Comparison of ENCODE assay signal across 20 mouse cellular contexts in genomic region chr2:162172529-162172928, GRCm38 (mm10).
"Had no signal": no experiment of that assay in that cellular context is flagged by ENCODE, and none has a peak within 500 bp of the region (broad histone marks: within the 10 kb centered on the region; RNA-seq: fewer than 3 reads in every experiment).

No protein-coding gene starts in this region.

- H3K4me2 ChIP-seq: limb, embryonic 12.5 days; limb, embryonic 15.5 days; liver, embryonic 12.5 days; liver, embryonic 15.5 days; midbrain, embryonic 12.5 days; midbrain, embryonic 15.5 days; neural tube, embryonic 12.5 days; neural tube, embryonic 15.5 days had no signal

- H3K4me3 ChIP-seq: limb, embryonic 12.5 days; limb, embryonic 15.5 days; liver, embryonic 12.5 days; liver, embryonic 15.5 days; midbrain, embryonic 12.5 days; midbrain, embryonic 15.5 days; neural tube, embryonic 12.5 days; neural tube, embryonic 15.5 days had no signal

- H3K27me3 ChIP-seq: limb, embryonic 12.5 days; limb, embryonic 15.5 days; liver, embryonic 12.5 days; liver, embryonic 15.5 days; midbrain, embryonic 12.5 days; midbrain, embryonic 15.5 days; neural tube, embryonic 12.5 days; neural tube, embryonic 15.5 days had no signal

- H3K9me3 ChIP-seq: limb, embryonic 12.5 days; limb, embryonic 15.5 days; liver, embryonic 15.5 days; midbrain, embryonic 12.5 days; midbrain, embryonic 15.5 days; neural tube, embryonic 12.5 days; neural tube, embryonic 15.5 days had no signal

- ATAC-seq: hindbrain, postnatal 0 days; inflammation-experienced regulatory T-cells, adult 6 months; intestine, embryonic 16.5 days; liver, embryonic 12.5 days; midbrain, embryonic 15.5 days had no signal

- DNase-seq: kidney, postnatal 25 days; left cerebral cortex, postnatal 4 days; lung, adult 2 months; lung, postnatal 14 days; lung, postnatal 4 days; right cerebral cortex, adult 18-20 months; right cerebral cortex, postnatal 14 days; right cerebral cortex, postnatal 4 days; thymus, postnatal 36 days had no signal

- H3K27ac ChIP-seq: hindbrain, postnatal 0 days; limb, embryonic 12.5 days; limb, embryonic 15.5 days; liver, embryonic 12.5 days; liver, embryonic 15.5 days; midbrain, embryonic 12.5 days; midbrain, embryonic 15.5 days; neural tube, embryonic 12.5 days; neural tube, embryonic 15.5 days had no signal

- H3K9ac ChIP-seq: limb, embryonic 12.5 days; limb, embryonic 15.5 days; liver, embryonic 12.5 days; liver, embryonic 15.5 days; midbrain, embryonic 12.5 days; midbrain, embryonic 15.5 days; neural tube, embryonic 12.5 days; neural tube, embryonic 15.5 days had no signal

- H3K4me1 ChIP-seq: limb, embryonic 12.5 days; limb, embryonic 15.5 days; liver, embryonic 12.5 days; liver, embryonic 15.5 days; midbrain, embryonic 12.5 days; midbrain, embryonic 15.5 days; neural tube, embryonic 12.5 days; neural tube, embryonic 15.5 days had no signal

- H3K36me3 ChIP-seq: limb, embryonic 12.5 days; limb, embryonic 15.5 days; liver, embryonic 12.5 days; liver, embryonic 15.5 days; midbrain, embryonic 12.5 days; midbrain, embryonic 15.5 days; neural tube, embryonic 12.5 days; neural tube, embryonic 15.5 days had no signal
